Mouse (Mus musculus) spleen, adult 2 months (tissue): ENCODE measurements at regions not wholly inside any gene's neighbourhood (a gene's known extent, or its start where the extent isn't known, plus 50 kb on each side); places are given as distances from the start of the nearest gene placed in this dataset.

Source experiments
- CTCF ChIP-seq: fragments of 200-500 bp; IDR thresholded peaks from 2 replicates; pipeline ENCODE4 v1.5.1; 2011; ENCODE audit warnings: mild to moderate bottlenecking, inconsistent platforms; ENCODE audit not compliant: insufficient read depth, insufficient read length, insufficient replicate concordance; ENCODE audit errors: extremely low read depth
- POLR2A ChIP-seq: fragments of 200-500 bp; IDR thresholded peaks from 2 replicates; pipeline ENCODE4 v1.6.1; 2011; ENCODE audit warnings: low read depth, low read length, inconsistent platforms

DNA sequence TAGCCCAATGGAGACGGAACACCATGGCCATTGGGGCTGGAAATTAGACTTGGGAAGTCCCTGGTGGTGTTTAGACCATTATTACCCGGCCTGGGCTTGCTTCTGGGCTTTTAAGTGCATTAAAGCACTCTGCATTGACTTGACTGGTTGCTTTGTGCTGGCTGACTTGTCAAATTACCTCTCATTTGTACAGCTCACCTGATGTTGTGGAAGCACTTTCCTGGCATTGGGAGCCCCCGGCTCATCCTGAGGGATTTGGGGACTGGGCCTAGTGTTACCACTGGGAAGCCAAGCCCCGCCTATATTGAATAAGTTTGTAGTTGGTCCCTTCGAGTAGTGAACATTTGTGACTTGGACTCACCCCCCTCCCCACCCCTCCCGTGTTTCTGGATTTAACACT is 75.5 kb upstream of the Sh3gl3 start:
- TF ChIP-seq POLR2A (no peak), CTCF (no peak)
